Mouse (Mus musculus) intestine, embryonic 16.5 days (tissue): ENCODE measurements at regions not wholly inside any gene's neighbourhood (a gene's known extent, or its start where the extent isn't known, plus 50 kb on each side); places are given as distances from the start of the nearest gene placed in this dataset.

Experiments used
- ATAC-seq: fragments of 200-750 bp; cut with Nextera tagmentation; 2 replicates; pipeline ENCODE4 v1.8.0; 2017; ENCODE audit warnings: moderate TSS enrichment, moderate library complexity
- H3K27ac ChIP-seq: fragments of 300-500 bp; sonication (generic); 2 replicates; pipeline ENCODE4 v1.5.1; 2014; ENCODE audit warnings: mild to moderate bottlenecking, low read length
- H3K27me3 ChIP-seq: fragments of 300-500 bp; sonication (generic); replicated peaks from 2 replicates; pipeline ENCODE4 v1.6.1; 2014; ENCODE audit warnings: low read length, control low read depth, mixed read lengths; ENCODE audit not compliant: control insufficient read depth, insufficient read depth
- H3K36me3 ChIP-seq: fragments of 300-500 bp; sonication (generic); 2 replicates; pipeline ENCODE4 v1.6.1; 2014; ENCODE audit warnings: low read length, control low read depth; ENCODE audit not compliant: control insufficient read depth, insufficient read depth
- H3K4me1 ChIP-seq: fragments of 300-500 bp; sonication (generic); 2 replicates; pipeline ENCODE4 v1.6.1; 2014; ENCODE audit warnings: low read length, control low read depth, mixed read lengths; ENCODE audit not compliant: control insufficient read depth, insufficient read depth
- H3K4me2 ChIP-seq: fragments of 300-500 bp; sonication (generic); 2 replicates; pipeline ENCODE4 v1.6.1; 2014; ENCODE audit warnings: low read depth, low read length, control low read depth
- H3K4me3 ChIP-seq: fragments of 300-500 bp; sonication (generic); 2 replicates; pipeline ENCODE4 v1.5.1; 2014; ENCODE audit warnings: mild to moderate bottlenecking, low read length
- H3K9ac ChIP-seq: fragments of 300-500 bp; sonication (generic); 2 replicates; pipeline ENCODE4 v1.6.1; 2014; ENCODE audit warnings: low read depth, low read length
- H3K9me3 ChIP-seq: fragments of 300-500 bp; sonication (generic); 2 replicates; pipeline ENCODE4 v1.6.1; 2016; ENCODE audit warnings: low read length, control low read depth; ENCODE audit not compliant: control insufficient read depth
- WGBS: fragments of 180-500 bp; shearing (Covaris S2); extraction: QIAGEN DNeasy Blood & Tissue Kit; methylation state at CpG from one replicate; pipeline ENCODE4 v1.1.7; 2014; 5-methylcytosine and 5-hydroxymethylcytosine counted together

DNA sequence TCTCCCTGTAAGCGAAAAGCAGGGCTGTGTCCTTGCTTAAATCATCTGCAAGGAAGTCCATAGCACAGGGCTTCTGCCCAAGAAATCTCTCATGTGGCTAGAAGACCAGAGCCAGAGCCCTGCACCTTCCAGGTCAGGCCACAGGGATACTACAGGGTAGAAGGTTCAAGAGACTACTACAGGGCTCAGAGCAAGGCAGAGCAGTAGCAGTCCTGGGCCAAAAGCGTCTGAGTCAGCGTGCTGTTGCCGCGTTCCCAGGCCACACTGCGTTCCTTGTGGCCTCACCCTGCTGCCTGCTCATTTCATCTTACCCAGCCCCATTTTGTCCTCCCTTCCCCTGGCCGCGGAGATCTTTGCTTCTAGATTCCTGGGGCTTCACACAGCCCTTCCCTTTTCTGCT lies 283.0 kb upstream of the Spred2 start:
- Histone ChIP-seq H3K27ac (no peak overlapping the region), H3K4me2 (no peak overlapping the region), H3K9ac (no peak overlapping the region), H3K9me3 (no peaks in the 10 kb centered on the region), H3K4me1 (no peaks in the 10 kb centered on the region), H3K4me3 (no peak overlapping the region), H3K27me3 (no peaks in the 10 kb centered on the region), H3K36me3 (no peaks in the 10 kb centered on the region)
- WGBS, result 74% methylated on average over 8 of the region's 8 CpGs
- no peak for ATAC-seq

DNA sequence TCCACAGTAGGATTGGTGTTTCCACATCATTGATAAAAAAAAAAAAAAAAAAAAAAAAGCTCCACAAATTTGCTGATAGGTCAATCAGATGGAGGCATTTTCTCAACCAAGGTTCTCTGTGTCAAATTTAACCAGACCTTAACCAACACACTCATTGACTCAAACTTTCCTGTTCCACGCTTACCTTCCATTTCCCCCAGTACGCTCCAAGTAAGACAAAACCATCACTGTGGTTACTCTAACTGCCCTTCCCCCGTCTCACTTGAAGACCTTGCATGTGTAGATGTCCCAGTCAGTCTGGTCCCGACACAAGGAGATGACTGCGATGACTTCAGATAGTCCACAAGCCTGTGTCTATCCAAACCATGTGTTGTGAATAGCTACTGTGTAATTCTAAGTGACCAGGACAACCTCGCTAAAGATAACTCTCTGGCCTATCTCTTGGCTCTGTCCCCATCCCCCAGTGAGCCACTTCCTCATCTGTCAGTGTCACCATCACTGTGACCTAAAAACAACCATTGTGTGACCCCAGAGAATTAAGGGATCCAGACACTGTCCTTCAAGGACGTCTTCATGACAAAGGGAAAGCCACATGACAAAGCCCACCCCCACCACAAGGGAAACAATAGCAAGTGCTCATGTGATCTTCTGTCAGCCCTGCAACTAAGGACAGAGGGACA lies 279.9 kb upstream of the Spred2 start:
- no peak overlapping the region for H3K4me3 ChIP-seq
- H3K4me2 ChIP-seq, result no peak overlapping the region
- 77% methylated on average over 7 of the region's 7 CpGs for WGBS
- H3K36me3 ChIP-seq, result no peaks in the 10 kb centered on the region
- H3K4me1 ChIP-seq, result no peaks in the 10 kb centered on the region
- H3K27me3 ChIP-seq, result no peaks in the 10 kb centered on the region
- ATAC-seq, result no peak
- H3K9me3 ChIP-seq, result no peaks in the 10 kb centered on the region
- no peak overlapping the region for H3K27ac ChIP-seq
- H3K9ac ChIP-seq, result no peak overlapping the region

DNA sequence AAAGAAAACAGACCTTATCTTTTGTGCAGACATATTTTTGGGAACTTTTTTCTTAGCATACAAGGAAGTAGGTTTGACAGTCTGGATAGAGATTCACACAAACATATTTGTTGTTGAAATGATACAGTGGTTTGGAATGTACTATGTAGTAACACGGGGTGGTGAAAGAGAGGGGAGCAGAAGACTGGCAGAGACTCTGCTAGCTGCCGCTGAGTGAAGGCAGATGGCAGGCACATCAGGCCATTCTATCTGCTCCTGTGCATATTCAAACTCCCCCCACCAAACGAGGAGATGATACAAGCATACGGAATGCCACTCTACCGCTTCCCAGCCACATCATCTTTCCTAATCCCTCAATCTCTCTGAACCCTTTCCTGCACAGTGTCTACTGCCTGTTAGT lies 279.1 kb upstream of the Spred2 start:
- WGBS, result 77% methylated on average over 5 of the region's 5 CpGs
- no peak for ATAC-seq

DNA sequence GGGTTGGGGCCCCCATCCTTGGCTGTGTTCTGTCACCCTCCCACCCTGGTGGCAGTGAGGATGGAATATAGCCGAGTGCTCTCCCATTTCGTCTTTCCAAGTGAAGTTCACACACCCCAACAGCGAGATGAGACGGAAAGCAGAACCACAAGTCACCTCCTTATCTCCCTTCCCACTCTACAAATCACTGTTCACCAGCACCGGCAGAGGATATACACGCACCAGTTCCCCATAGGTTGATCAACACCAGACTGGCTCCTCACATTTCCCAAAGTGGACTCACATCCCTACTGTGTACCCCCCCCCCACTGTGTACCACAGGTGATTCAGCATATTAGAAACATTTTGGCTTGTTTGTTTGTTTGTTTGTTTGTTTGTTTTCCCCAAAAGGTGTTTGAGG lies 272.7 kb upstream of the Spred2 start:
- Histone ChIP-seq H3K9me3 (no peaks in the 10 kb centered on the region), H3K4me1 (no peaks in the 10 kb centered on the region), H3K4me2 (no peak overlapping the region), H3K9ac (no peak overlapping the region), H3K27me3 (no peaks in the 10 kb centered on the region), H3K27ac (no peak overlapping the region), H3K4me3 (no peak overlapping the region), H3K36me3 (no peaks in the 10 kb centered on the region)
- WGBS, result 61% methylated on average over 6 of the region's 6 CpGs
- ATAC-seq, result no peak

More for the DNA sequence above, 279.1 kb upstream of the Spred2 start:
- Histone ChIP-seq H3K4me1 (no peaks in the 10 kb centered on the region), H3K4me2 (no peak overlapping the region), H3K36me3 (no peaks in the 10 kb centered on the region), H3K4me3 (no peak overlapping the region), H3K9ac (no peak overlapping the region), H3K27ac (no peak overlapping the region), H3K9me3 (no peaks in the 10 kb centered on the region), H3K27me3 (no peaks in the 10 kb centered on the region)

DNA sequence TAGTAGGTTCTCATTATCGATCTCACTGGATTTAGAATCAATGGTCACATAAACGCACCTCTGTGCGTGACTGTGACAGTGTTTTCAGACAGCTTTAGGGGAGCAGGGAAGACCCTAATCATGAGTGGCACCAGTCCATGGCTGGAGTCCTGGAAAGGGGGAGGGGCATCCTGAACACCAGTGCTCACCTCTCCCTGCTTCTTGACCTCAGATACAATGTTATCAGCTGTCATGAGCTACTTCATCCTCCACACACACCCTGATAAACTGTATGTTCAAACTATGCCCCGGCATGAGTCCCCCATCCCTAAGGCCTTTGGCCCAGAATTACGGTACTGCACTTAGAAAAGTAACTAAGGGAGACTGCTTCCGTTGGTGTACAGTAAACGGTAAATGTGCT lies 272.2 kb upstream of the Spred2 start:
- no peak overlapping the region for H3K27ac ChIP-seq
- no peaks in the 10 kb centered on the region for H3K27me3 ChIP-seq
- no peaks in the 10 kb centered on the region for H3K36me3 ChIP-seq
- ATAC-seq, result no peak
- no peak overlapping the region for H3K4me3 ChIP-seq
- H3K4me2 ChIP-seq, result no peak overlapping the region
- no peaks in the 10 kb centered on the region for H3K4me1 ChIP-seq
- H3K9me3 ChIP-seq, result no peaks in the 10 kb centered on the region
- 87% methylated on average over 7 of the region's 7 CpGs for WGBS
- no peak overlapping the region for H3K9ac ChIP-seq

DNA sequence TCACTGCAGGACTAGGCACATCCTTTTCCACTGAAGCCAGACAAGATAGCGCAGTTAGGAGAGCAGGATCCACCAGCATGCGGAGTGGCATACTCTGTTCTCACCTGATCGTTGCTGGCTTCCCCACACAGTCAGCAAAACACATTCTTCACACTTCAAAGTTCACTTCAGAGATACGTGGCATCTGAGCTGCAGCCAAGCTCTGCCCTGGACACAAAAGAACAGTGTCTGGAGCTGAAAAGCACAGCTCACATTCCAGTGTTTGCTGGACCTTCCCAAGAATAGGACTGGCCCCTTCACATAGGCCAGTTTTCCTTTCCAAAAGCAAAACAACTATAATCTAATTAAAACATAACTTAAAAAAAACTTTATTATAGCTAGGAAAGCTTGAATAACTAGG lies 264.7 kb upstream of the Spred2 start:
- no peaks in the 10 kb centered on the region for H3K4me1 ChIP-seq
- no peak overlapping the region for H3K27ac ChIP-seq
- H3K9me3 ChIP-seq, result no peaks in the 10 kb centered on the region
- no peak for ATAC-seq
- no peaks in the 10 kb centered on the region for H3K27me3 ChIP-seq
- H3K4me3 ChIP-seq, result no peak overlapping the region
- H3K9ac ChIP-seq, result no peak overlapping the region
- 70% methylated on average over 4 of the region's 4 CpGs for WGBS
- no peak overlapping the region for H3K4me2 ChIP-seq
- no peaks in the 10 kb centered on the region for H3K36me3 ChIP-seq

DNA sequence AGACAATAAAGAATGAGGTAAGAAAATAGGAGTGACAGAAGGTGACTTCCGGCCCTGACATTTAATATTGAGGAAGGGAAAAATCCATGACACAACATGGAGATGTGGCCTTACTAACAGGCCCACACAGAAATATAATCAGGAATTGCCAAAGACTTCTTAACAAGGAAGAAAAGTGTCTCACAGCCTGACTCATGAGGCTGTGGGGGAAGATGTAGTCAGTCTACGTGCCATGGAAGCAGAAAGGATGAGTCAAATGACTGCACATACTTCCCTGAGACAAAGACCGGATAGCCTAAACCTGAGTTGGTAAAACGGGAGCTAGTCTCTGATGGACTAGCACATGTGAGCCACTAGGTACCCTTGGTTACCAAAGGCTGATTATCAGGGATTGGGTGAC lies 257.4 kb upstream of the Spred2 start:
- Histone ChIP-seq H3K4me1 (no peaks in the 10 kb centered on the region), H3K9me3 (no peaks in the 10 kb centered on the region), H3K27me3 (no peaks in the 10 kb centered on the region), H3K27ac (no peak overlapping the region), H3K9ac (no peak overlapping the region), H3K4me2 (no peak overlapping the region), H3K36me3 (no peaks in the 10 kb centered on the region), H3K4me3 (no peak overlapping the region)
- no peak for ATAC-seq
- 89% methylated on average over 4 of the region's 4 CpGs for WGBS

DNA sequence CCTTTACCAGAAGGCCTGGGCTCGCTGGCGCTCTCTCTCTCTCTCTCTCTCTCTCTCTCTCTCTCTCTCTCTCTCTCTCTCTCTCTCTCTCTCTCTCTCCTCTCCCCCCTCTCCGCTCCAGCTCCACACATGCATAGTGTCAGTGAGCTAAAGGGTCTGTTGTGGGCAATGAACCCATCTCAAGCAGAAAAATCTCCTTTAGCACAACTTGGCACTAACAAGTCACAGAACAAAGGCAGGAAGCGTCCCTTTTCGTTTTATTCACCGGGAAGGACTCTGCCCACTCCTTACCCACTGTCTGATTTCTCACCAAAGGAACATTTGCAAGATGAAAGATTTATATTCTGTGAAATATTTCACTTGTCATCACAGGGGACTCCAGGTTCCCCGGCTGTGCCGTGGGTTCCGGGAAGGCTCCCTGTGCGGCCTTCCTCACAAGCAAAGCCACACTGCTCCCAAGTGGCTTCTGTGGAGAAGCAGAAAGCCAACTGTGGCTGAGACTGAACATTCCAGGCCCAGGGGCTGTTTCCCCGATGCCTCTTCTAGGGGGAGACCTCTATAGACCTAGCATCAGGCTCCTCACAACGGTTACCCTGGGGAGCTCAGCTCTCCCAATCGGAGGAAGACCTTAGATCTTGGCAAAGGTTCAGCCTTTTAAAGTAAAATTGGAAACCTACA lies 253.2 kb upstream of the Spred2 start:
- H3K27me3 ChIP-seq, result no peaks in the 10 kb centered on the region
- H3K4me3 ChIP-seq, result no peak overlapping the region
- no peaks in the 10 kb centered on the region for H3K36me3 ChIP-seq
- WGBS, result 55% methylated on average over 13 of the region's 13 CpGs
- no peaks in the 10 kb centered on the region for H3K4me1 ChIP-seq
- no peak overlapping the region for H3K4me2 ChIP-seq
- ATAC-seq, result no peak
- H3K27ac ChIP-seq, result no peak overlapping the region
- no peaks in the 10 kb centered on the region for H3K9me3 ChIP-seq
- H3K9ac ChIP-seq, result no peak overlapping the region

DNA sequence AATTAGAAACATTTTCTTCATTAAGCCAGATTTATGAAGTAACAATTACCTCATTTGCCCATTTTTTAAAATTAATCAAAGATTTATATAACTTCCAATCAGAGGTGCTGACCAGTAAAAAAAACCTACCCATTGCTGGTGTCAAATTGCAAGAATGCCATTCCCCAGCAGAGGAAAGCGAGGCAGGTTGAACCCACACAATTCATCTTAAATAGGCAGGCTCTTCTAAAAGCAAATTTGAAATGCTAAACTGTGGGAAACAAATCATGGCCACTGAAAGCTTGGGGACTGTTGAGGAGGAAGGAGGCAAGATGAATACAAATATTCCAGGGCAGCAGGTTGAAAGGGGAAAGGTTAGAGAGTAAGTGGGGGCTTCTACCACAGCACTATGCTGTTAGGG lies 251.2 kb upstream of the Spred2 start:
- Histone ChIP-seq H3K4me1 (no peaks in the 10 kb centered on the region), H3K27me3 (no peaks in the 10 kb centered on the region), H3K9ac (no peak overlapping the region), H3K4me2 (no peak overlapping the region), H3K27ac (no peak overlapping the region), H3K4me3 (no peak overlapping the region), H3K36me3 (no peaks in the 10 kb centered on the region), H3K9me3 (no peaks in the 10 kb centered on the region)
- 67% methylated on average over 1 of the region's 1 CpGs for WGBS
- no peak for ATAC-seq

DNA sequence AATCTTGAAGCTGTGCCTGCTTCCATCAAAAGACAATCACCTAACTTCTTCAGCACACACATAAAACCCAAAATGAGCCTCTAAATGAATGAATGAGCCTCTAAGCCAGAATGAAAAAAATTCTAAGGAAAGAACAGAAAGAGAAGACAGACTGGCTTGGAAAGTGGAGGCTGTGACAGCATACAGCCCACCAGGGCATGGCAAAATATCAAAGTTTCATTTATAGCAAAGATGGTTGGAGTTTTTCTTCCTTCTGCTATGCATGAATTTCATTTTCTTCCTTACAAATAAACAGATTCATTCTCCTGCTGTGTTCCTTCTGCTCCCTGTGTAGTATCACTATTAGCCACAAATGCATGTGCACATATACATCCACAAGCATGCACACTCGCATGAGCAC lies 247.7 kb upstream of the Spred2 start:
- H3K27ac ChIP-seq, result no peak overlapping the region
- 88% methylated on average over 1 of the region's 1 CpGs for WGBS
- no peak for ATAC-seq
- H3K9me3 ChIP-seq, result no peaks in the 10 kb centered on the region
- no peak overlapping the region for H3K4me3 ChIP-seq
- H3K4me1 ChIP-seq, result no peaks in the 10 kb centered on the region
- H3K36me3 ChIP-seq, result no peaks in the 10 kb centered on the region
- H3K9ac ChIP-seq, result no peak overlapping the region
- H3K4me2 ChIP-seq, result no peak overlapping the region
- no peaks in the 10 kb centered on the region for H3K27me3 ChIP-seq
